ENCODE assay signal across 12 mouse cellular contexts in the genomic region with DNA sequence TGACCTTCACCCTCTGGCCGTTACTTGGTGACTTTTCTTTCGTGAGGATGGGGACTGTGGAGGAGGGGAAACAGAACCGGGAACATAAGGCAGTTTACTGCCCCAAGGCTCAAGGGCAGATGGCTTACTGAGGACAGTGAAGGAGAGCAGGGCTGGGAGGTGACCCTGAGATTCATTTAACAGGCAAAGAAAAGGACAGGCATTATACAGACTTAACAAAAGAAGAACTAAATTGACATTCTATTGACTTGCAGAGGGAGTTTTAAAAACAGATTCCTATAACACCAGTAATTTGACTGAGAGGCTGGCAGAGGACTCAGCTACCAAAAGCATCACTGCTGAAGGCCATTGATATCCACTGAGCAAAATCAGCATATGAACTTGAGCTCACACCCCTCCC.
"Had no signal": no experiment of that assay in that cellular context is flagged by ENCODE, and none has a peak within 500 bp of the region (broad histone marks: within the 10 kb centered on the region; RNA-seq: fewer than 3 reads in every experiment).

No protein-coding gene starts in this region.

- H3K4me3 ChIP-seq: layer of hippocampus, adult 2 months; limb, embryonic 13.5 days; midbrain, embryonic 13.5 days had no signal

- ATAC-seq: lung, postnatal 0 days; midbrain, embryonic 13.5 days had no signal

- H3K4me1 ChIP-seq: limb, embryonic 13.5 days; midbrain, embryonic 13.5 days had no signal

- H3K27ac ChIP-seq: layer of hippocampus, adult 2 months; limb, embryonic 13.5 days; liver, embryonic 14.5 days; midbrain, embryonic 13.5 days had no signal

- H3K9ac ChIP-seq: limb, embryonic 13.5 days; liver, embryonic 14.5 days; midbrain, embryonic 13.5 days had no signal

- DNase-seq: kidney, postnatal 10 days; kidney, postnatal 4 days; left cerebral cortex, postnatal 4 days; lung, adult 2 months; lung, postnatal 36 days; right cerebral cortex, postnatal 14 days; thymus, postnatal 36 days had no signal

- H3K9me3 ChIP-seq: limb, embryonic 13.5 days; midbrain, embryonic 13.5 days had no signal

- H3K36me3 ChIP-seq: limb, embryonic 13.5 days; midbrain, embryonic 13.5 days had no signal
